Mouse (Mus musculus): ENCODE data around the gene Capn15. TPM values are rescaled to one million over a fixed set of nuclear protein-coding genes. Genes with fewer than 3 reads are reported as not detected.

Gene Capn15
- total and polyA plus RNA-seq, 2 experiments from 2014 or later: 6.0 to 7.4 TPM

DNA sequence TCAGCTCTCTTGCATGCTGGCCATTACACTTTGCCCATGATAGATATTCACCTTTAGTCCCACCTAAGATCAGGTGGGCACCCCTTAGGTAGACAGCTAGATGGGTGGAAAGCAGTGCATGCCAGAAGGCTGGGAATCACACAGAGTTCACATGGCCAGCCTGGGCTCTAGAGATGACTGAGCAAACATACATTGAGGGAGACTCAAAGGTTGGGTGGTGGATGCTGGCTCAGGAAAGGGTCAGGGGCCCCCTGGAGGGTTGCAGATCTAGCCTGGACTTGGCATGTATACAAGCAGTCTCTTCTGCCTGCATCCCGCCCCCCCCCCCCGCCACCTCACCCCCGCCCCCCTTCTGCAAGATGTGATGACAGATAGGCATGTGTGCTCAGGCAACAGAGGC is 34.9 kb downstream of the Capn15 start:
- H3K4me3 ChIP-seq (ENCODE audit: low read depth, low read length): no peak overlapping the region
- WGBS: 0% methylated on average over 1 of the region's 3 CpGs

DNA sequence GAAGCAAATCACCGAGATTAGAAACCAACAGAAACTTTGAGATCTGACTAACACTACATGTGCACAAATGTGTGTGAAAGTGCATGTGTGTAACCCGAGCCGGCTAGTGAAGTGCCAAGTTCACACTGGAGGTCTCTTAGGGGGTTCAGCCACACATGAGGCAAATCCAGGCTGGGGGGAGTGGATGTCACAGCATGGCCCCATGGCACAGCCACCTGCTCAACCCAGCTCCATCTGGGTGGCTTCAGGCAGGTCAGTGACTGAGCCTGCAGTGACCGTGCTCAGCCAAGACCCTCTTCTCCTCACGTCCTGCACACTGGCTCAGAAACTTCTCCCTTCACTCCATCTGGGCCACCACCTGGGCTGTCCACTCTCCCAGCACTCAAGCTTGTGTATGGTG is 35.6 kb downstream of the Capn15 start:
- peaks cover 39% of the 10 kb centered on the region for H3K27me3 ChIP-seq (ENCODE audit: control insufficient read depth, insufficient read depth, low read length)
- no peak for ATAC-seq (ENCODE audit: insufficient read depth, low read depth)
- 63% methylated on average over 5 of the region's 5 CpGs for WGBS

More for the DNA sequence above, 34.9 kb downstream of the Capn15 start:
- Histone ChIP-seq H3K27ac (ENCODE audit: low read depth) (no peak overlapping the region), H3K9ac (replicated peaks; ENCODE audit: low read depth, low read length) (no peak overlapping the region), H3K27me3 (ENCODE audit: control insufficient read depth, insufficient read depth, low read length) (peaks cover 39% of the 10 kb centered on the region), H3K4me2 (ENCODE audit: low read depth, low read length) (no peak overlapping the region), H3K9me3 (replicated peaks; ENCODE audit: control insufficient read depth, low read length) (no peaks in the 10 kb centered on the region), H3K4me1 (ENCODE audit: control insufficient read depth, insufficient read depth) (no peaks in the 10 kb centered on the region), H3K36me3 (replicated peaks; ENCODE audit: control insufficient read depth, insufficient read depth, low read length) (no peaks in the 10 kb centered on the region)
- ATAC-seq (ENCODE audit: insufficient read depth, low read depth) (no peak), DNase-seq (ENCODE audit: low spot score) (no peak)
- TF ChIP-seq EP300 (IDR thresholded peaks at IDR 0.05; ENCODE audit: low read depth): no peak
- TF ChIP-seq CTCF (IDR thresholded peaks at IDR 0.05; ENCODE audit: low read depth): no peak

DNA sequence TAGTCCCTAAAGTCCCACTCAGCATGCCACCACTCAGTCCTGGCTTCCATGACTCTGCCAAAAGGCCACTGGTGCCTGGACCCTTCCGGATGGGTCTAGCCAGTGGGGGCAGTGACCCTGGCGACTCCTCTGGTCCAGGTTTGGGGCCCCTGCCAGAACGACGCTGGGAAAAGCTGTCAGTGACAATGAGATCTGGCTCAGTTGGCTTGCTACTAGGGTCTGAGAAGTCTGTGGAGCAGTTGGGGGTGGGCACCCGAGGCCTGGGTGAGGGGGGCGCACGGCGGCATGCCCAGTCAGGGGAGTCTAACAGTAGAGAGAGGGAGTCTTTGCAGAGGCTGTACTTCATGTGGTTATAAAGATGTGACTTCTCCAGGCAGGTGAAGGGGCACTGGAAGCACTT is 37.5 kb downstream of the Capn15 start:
- Histone ChIP-seq H3K4me3 (ENCODE audit: low read depth, low read length) (no peak overlapping the region), H3K36me3 (replicated peaks; ENCODE audit: control insufficient read depth, insufficient read depth, low read length) (no peaks in the 10 kb centered on the region), H3K27me3 (ENCODE audit: control insufficient read depth, insufficient read depth, low read length) (peaks cover 34% of the 10 kb centered on the region), H3K27ac (ENCODE audit: low read depth) (no peak overlapping the region), H3K9me3 (replicated peaks; ENCODE audit: control insufficient read depth, low read length) (no peaks in the 10 kb centered on the region), H3K4me1 (ENCODE audit: control insufficient read depth, insufficient read depth) (no peaks in the 10 kb centered on the region), H3K4me2 (ENCODE audit: low read depth, low read length) (no peak overlapping the region), H3K9ac (replicated peaks; ENCODE audit: low read depth, low read length) (no peak overlapping the region)
- TF ChIP-seq CTCF (IDR thresholded peaks at IDR 0.05; ENCODE audit: low read depth): no peak
- no peak for TF ChIP-seq EP300 (IDR thresholded peaks at IDR 0.05; ENCODE audit: low read depth)
- 69% methylated on average over 8 of the region's 8 CpGs for WGBS
- no peak for ATAC-seq (ENCODE audit: insufficient read depth, low read depth)
- no peak for DNase-seq (ENCODE audit: low spot score)

More for the DNA sequence above, 35.6 kb downstream of the Capn15 start:
- Histone ChIP-seq H3K4me1 (ENCODE audit: control insufficient read depth, insufficient read depth) (no peaks in the 10 kb centered on the region), H3K27ac (ENCODE audit: low read depth) (no peak overlapping the region), H3K9ac (replicated peaks; ENCODE audit: low read depth, low read length) (no peak overlapping the region), H3K4me2 (ENCODE audit: low read depth, low read length) (no peak overlapping the region), H3K36me3 (replicated peaks; ENCODE audit: control insufficient read depth, insufficient read depth, low read length) (no peaks in the 10 kb centered on the region), H3K4me3 (ENCODE audit: low read depth, low read length) (no peak overlapping the region), H3K9me3 (replicated peaks; ENCODE audit: control insufficient read depth, low read length) (no peaks in the 10 kb centered on the region)
- DNase-seq (ENCODE audit: low spot score): no peak
- TF ChIP-seq CTCF (IDR thresholded peaks at IDR 0.05; ENCODE audit: low read depth): no peak
- no peak for TF ChIP-seq EP300 (IDR thresholded peaks at IDR 0.05; ENCODE audit: low read depth)

DNA sequence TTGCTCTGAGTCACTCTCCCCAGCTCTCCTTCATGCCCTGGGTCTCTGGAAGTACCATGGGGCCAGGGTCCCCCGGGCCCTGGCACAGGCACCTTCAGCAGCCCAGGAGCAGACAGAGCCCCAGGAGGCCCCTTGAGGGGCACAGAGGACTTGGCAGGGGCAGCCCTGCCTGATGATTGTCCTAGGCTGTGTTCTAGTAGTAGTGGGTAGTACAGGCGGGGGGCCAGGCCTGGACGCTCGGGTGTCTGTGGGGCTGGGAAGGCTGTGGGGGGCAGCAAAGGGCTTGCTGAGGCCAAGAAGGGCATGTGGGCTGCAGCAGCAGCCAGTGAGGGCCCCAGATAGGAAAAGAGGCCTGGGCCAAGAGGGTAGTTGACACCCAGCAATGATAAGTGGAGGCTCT is 38.0 kb downstream of the Capn15 start:
- H3K9ac ChIP-seq (replicated peaks; ENCODE audit: low read depth, low read length): no peak overlapping the region
- H3K4me2 ChIP-seq (ENCODE audit: low read depth, low read length): no peak overlapping the region
- H3K27ac ChIP-seq (ENCODE audit: low read depth): no peak overlapping the region
- peaks cover 29% of the 10 kb centered on the region for H3K27me3 ChIP-seq (ENCODE audit: control insufficient read depth, insufficient read depth, low read length)
- TF ChIP-seq CTCF (IDR thresholded peaks at IDR 0.05; ENCODE audit: low read depth) (no peak), EP300 (IDR thresholded peaks at IDR 0.05; ENCODE audit: low read depth) (no peak)
- 56% methylated on average over 4 of the region's 4 CpGs for WGBS
- H3K4me3 ChIP-seq (ENCODE audit: low read depth, low read length): no peak overlapping the region
- no peaks in the 10 kb centered on the region for H3K36me3 ChIP-seq (replicated peaks; ENCODE audit: control insufficient read depth, insufficient read depth, low read length)
- ATAC-seq (ENCODE audit: insufficient read depth, low read depth): no peak
- no peaks in the 10 kb centered on the region for H3K9me3 ChIP-seq (replicated peaks; ENCODE audit: control insufficient read depth, low read length)
- no peak for DNase-seq (ENCODE audit: low spot score)
- no peaks in the 10 kb centered on the region for H3K4me1 ChIP-seq (ENCODE audit: control insufficient read depth, insufficient read depth)

DNA sequence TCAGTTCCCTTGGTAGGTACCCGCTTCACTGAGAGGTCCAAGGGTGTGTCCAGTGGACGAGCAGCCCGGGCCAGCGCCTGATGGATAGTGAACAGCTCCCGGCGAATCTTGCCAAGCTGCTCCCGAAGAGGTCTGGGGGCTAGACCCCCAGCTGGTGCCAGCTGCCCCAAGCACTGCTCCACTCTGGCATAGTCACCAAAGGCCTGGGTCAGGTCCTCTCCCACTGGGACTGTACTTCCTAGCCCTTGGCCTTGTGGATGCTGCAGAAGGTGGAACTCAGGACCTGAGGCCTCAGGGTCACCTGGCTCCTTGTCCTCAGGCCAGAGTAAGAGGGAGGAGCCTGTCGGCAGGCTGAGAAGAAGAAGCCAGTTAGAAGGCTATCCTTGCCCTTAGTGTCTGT is 38.7 kb downstream of the Capn15 start:
- Histone ChIP-seq H3K4me3 (ENCODE audit: low read depth, low read length) (no peak overlapping the region), H3K9ac (replicated peaks; ENCODE audit: low read depth, low read length) (no peak overlapping the region), H3K27ac (ENCODE audit: low read depth) (no peak overlapping the region), H3K27me3 (ENCODE audit: control insufficient read depth, insufficient read depth, low read length) (peaks cover 22% of the 10 kb centered on the region), H3K4me1 (ENCODE audit: control insufficient read depth, insufficient read depth) (no peaks in the 10 kb centered on the region), H3K36me3 (replicated peaks; ENCODE audit: control insufficient read depth, insufficient read depth, low read length) (no peaks in the 10 kb centered on the region), H3K9me3 (replicated peaks; ENCODE audit: control insufficient read depth, low read length) (no peaks in the 10 kb centered on the region), H3K4me2 (ENCODE audit: low read depth, low read length) (no peak overlapping the region)
- DNase-seq (ENCODE audit: low spot score) (no peak), ATAC-seq (ENCODE audit: insufficient read depth, low read depth) (no peak)
- TF ChIP-seq EP300 (IDR thresholded peaks at IDR 0.05; ENCODE audit: low read depth) (no peak), CTCF (IDR thresholded peaks at IDR 0.05; ENCODE audit: low read depth) (no peak)
- WGBS: 71% methylated on average over 8 of the region's 8 CpGs

DNA sequence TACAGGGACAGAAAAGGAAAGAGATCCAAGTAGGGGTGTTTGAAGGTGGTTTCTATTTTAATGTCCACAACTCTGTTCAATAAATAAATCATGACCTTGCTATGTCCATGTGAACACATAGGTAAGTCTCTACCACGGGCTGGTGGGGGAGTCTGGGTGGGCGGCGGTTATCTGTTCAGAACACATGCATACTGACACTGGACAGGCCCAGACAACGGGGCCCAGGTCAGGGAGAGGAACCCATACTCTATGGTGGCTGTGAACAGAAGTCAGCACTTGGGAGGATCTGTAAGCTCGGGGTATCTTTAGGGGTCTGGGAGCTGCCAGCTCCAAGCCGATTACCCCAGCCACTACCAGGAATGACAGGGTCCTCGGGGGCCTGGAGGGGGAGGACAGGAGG is 39.2 kb downstream of the Capn15 start:
- Histone ChIP-seq H3K9ac (replicated peaks; ENCODE audit: low read depth, low read length) (no peak overlapping the region), H3K9me3 (replicated peaks; ENCODE audit: control insufficient read depth, low read length) (no peaks in the 10 kb centered on the region), H3K4me2 (ENCODE audit: low read depth, low read length) (no peak overlapping the region), H3K4me1 (ENCODE audit: control insufficient read depth, insufficient read depth) (no peaks in the 10 kb centered on the region), H3K27ac (ENCODE audit: low read depth) (no peak overlapping the region), H3K4me3 (ENCODE audit: low read depth, low read length) (no peak overlapping the region), H3K27me3 (ENCODE audit: control insufficient read depth, insufficient read depth, low read length) (peaks cover 18% of the 10 kb centered on the region), H3K36me3 (replicated peaks; ENCODE audit: control insufficient read depth, insufficient read depth, low read length) (no peaks in the 10 kb centered on the region)
- no peak for ATAC-seq (ENCODE audit: insufficient read depth, low read depth)
- WGBS: 72% methylated on average over 7 of the region's 7 CpGs
- TF ChIP-seq CTCF (IDR thresholded peaks at IDR 0.05; ENCODE audit: low read depth) (no peak), EP300 (IDR thresholded peaks at IDR 0.05; ENCODE audit: low read depth) (no peak)
- no peak for DNase-seq (ENCODE audit: low spot score)
